Mouse (Mus musculus): ENCODE measurements around the gene Ppm1l. TPM values are rescaled to one million over a fixed set of nuclear protein-coding genes. Genes with fewer than 3 reads are reported as not detected.

Gene Ppm1l
- polyA plus RNA-seq, 1 experiment from 2014 or later, result 19.3 TPM

GRCm38 (mm10) chr3:69606923-69607322 lies 290.3 kb downstream of the Ppm1l start:
- ATAC-seq, result no peak
- Histone ChIP-seq H3K27me3 (ENCODE audit: control insufficient read depth, insufficient read depth, low read depth, low read length) (no peaks in the 10 kb centered on the region), H3K4me1 (ENCODE audit: control insufficient read depth, insufficient read depth, low read length) (no peaks in the 10 kb centered on the region), H3K4me3 (ENCODE audit: low read depth, low read length) (no peak overlapping the region), H3K27ac (ENCODE audit: low read length) (no peak overlapping the region), H3K9ac (ENCODE audit: low read depth, low read length) (no peak overlapping the region), H3K9me3 (replicated peaks; ENCODE audit: control insufficient read depth, low read length, poor library complexity, severe bottlenecking) (no peaks in the 10 kb centered on the region), H3K4me2 (ENCODE audit: low read length) (no peak overlapping the region), H3K36me3 (ENCODE audit: control insufficient read depth, insufficient read depth, low read length) (no peaks in the 10 kb centered on the region)
- 96% methylated on average over 1 of the region's 1 CpGs for WGBS

- no peaks in the 10 kb centered on the region for H3K36me3 ChIP-seq (ENCODE audit: control insufficient read depth, insufficient read depth, low read length)
- no peak overlapping the region for H3K4me2 ChIP-seq (ENCODE audit: low read length)
- no peak overlapping the region for H3K9ac ChIP-seq (ENCODE audit: low read depth, low read length)
- H3K27me3 ChIP-seq (ENCODE audit: control insufficient read depth, insufficient read depth, low read depth, low read length), result no peaks in the 10 kb centered on the region
- ATAC-seq, result no peak
- no peak overlapping the region for H3K27ac ChIP-seq (ENCODE audit: low read length)
- WGBS, result 44% methylated on average over 1 of the region's 1 CpGs
- no peaks in the 10 kb centered on the region for H3K9me3 ChIP-seq (replicated peaks; ENCODE audit: control insufficient read depth, low read length, poor library complexity, severe bottlenecking)
- H3K4me1 ChIP-seq (ENCODE audit: control insufficient read depth, insufficient read depth, low read length), result no peaks in the 10 kb centered on the region
- no peak overlapping the region for H3K4me3 ChIP-seq (ENCODE audit: low read depth, low read length)
Measured at GRCm38 (mm10) chr3:69607468-69607867, 290.8 kb downstream of the Ppm1l start.

- H3K36me3 ChIP-seq (ENCODE audit: control insufficient read depth, insufficient read depth, low read length), result no peaks in the 10 kb centered on the region
- H3K4me2 ChIP-seq (ENCODE audit: low read length), result no peak overlapping the region
- H3K4me3 ChIP-seq (ENCODE audit: low read depth, low read length), result no peak overlapping the region
- no peak overlapping the region for H3K27ac ChIP-seq (ENCODE audit: low read length)
- no peak overlapping the region for H3K9ac ChIP-seq (ENCODE audit: low read depth, low read length)
- H3K9me3 ChIP-seq (replicated peaks; ENCODE audit: control insufficient read depth, low read length, poor library complexity, severe bottlenecking), result no peaks in the 10 kb centered on the region
- no peaks in the 10 kb centered on the region for H3K4me1 ChIP-seq (ENCODE audit: control insufficient read depth, insufficient read depth, low read length)
- no peaks in the 10 kb centered on the region for H3K27me3 ChIP-seq (ENCODE audit: control insufficient read depth, insufficient read depth, low read depth, low read length)
- no peak for ATAC-seq
- 95% methylated on average over 5 of the region's 5 CpGs for WGBS
Measured at GRCm38 (mm10) chr3:69607909-69608308, 291.2 kb downstream of the Ppm1l start.

Other genes starting within 250 kb of the Ppm1l start
- 30.3 and 30.5 TPM in 2 replicates for gene Kpna4, start 189.7 kb upstream of the Ppm1l start, polyA plus RNA-seq (2015; fragmentation: Nextera tagmentation; extraction: Ambion mirVana)
- gene Arl14, start 94.4 kb upstream of the Ppm1l start, polyA plus RNA-seq (2015; fragmentation: Nextera tagmentation; extraction: Ambion mirVana), result not detected in 2 replicates